Mouse (Mus musculus): ENCODE results near the gene Taf6l. TPM values are rescaled to one million over a fixed set of nuclear protein-coding genes. Genes with fewer than 3 reads are reported as not detected.
"Not testable (repeated sequence)": the region's sequence is repeated elsewhere in the genome, so short reads cannot be mapped to it uniquely, and the experiment has no call there.

The Taf6l gene
- total RNA-seq, 1 experiment = 29.4 TPM

DNA sequence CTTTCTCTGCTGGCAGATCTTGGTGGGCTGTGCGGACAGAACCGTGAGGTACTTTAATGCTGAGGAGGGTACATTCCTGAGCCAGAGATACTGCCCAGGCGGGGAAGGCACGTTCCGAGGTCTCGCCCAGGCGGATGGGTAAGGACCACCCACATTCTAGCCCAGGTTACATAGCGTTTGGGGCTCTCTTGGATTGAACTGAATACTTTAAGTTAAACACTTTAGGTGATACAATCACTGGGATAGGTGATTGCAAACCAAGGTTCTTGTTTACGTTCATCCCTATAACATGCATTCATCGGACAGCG is 50.1 kb downstream of the Taf6l start:
- Histone ChIP-seq H3K36me3 (ENCODE audit: control insufficient read depth, insufficient read depth, low read length, poor library complexity, severe bottlenecking) (peaks cover 27% of the 10 kb centered on the region), H3K9me3 (ENCODE audit: control insufficient read depth, insufficient read depth, low read depth, low read length) (no peaks in the 10 kb centered on the region), H3K4me3 (ENCODE audit: insufficient read depth in 1 of 2, low read depth in 1 of 2, low read length in 2 of 2, poor library complexity in 1 of 2, severe bottlenecking in 1 of 2) (peak overlapping the region; percentile 84 to 89), H3K4me1 (ENCODE audit: control insufficient read depth in 2 of 2, insufficient read depth in 2 of 2, low read length in 2 of 2, poor library complexity in 1 of 2) (no peaks in the 10 kb centered on the region), H3K9ac (ENCODE audit: insufficient read depth, low read depth, low read length, poor library complexity, severe bottlenecking) (peak overlapping the region; percentile 92), H3K27ac (ENCODE audit: insufficient read depth, low read depth, low read length, poor library complexity, severe bottlenecking) (peak overlapping the region; percentile 27)
- DNase-seq (ENCODE audit: low read depth, low spot score) = no peak
- TF ChIP-seq HCFC1 (IDR thresholded peaks at IDR 0.05; ENCODE audit: borderline replicate concordance, insufficient read depth, low read length) (no peak), MAFK (IDR thresholded peaks at IDR 0.05; ENCODE audit: insufficient read depth, low read depth, low read length) (no peak), ZC3H11A (IDR thresholded peaks at IDR 0.05; ENCODE audit: borderline replicate concordance, low read depth, low read length) (no peak), ZNF384 (IDR thresholded peaks at IDR 0.05; ENCODE audit: low read depth, low read length) (no peak), CHD2 (IDR thresholded peaks at IDR 0.05; ENCODE audit: low read depth, low read length) (no peak)
- in situ Hi-C loops (cut with MboI; ENCODE audit: low sequenced_read_pairs in 2 of 2, unreplicated experiment in 2 of 2) = no loop called here

DNA sequence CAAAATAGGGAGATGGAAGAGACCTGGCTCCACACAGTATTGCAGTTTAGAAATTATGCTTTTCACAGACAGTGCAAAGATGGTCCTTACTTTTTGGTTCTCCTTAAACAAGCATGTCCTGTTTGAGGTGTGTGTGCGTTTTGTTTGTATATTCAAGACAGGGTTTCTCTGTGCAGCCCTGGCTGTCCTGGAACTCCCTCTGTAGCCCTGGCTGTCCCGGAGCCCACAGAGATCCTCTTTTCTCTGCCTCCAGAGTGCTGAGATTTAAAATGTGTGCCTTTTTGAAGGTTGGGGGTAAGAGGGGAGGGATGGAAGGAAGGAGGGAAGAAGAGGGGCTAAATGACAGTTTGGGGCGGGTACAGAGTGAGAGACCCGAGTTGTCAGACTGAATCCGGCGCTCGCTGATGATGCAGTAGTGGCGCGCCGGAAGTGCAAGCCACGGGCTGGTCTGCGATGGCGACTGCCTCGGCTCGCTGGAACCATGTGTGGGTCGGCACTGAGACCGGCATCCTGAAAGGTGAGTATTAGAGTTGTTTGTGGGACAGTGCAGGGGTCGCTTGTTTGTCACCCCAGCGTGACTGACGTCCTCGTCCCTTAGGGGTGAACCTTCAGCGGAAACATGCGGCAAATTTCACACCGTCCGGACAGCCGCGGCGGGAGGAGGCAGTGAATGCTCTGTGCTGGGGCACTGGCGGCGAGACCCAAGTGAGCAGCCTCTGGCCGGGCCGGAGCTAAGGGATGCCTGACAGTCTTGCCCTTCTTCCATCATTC is 50.6 kb downstream of the Taf6l start, which contains the start of gene Wdr74:
Gene Wdr74, plus strand, starts transcription at position 439 of the 771 bp plus-strand sequence.
- Histone ChIP-seq H3K9me3 (ENCODE audit: control insufficient read depth, insufficient read depth, low read depth, low read length) (no peaks in the 10 kb centered on the region), H3K4me1 (ENCODE audit: control insufficient read depth in 2 of 2, insufficient read depth in 2 of 2, low read length in 2 of 2, poor library complexity in 1 of 2) (no peaks in the 10 kb centered on the region)

GRCm38 (mm10) chr19:8734334-8734733 is 51.9 kb downstream of the Taf6l start:
- no peaks in the 10 kb centered on the region for H3K4me1 ChIP-seq (ENCODE audit: control insufficient read depth in 2 of 2, insufficient read depth in 2 of 2, low read length in 2 of 2, poor library complexity in 1 of 2)
- no peak overlapping the region for H3K4me3 ChIP-seq (ENCODE audit: insufficient read depth in 1 of 2, low read depth in 1 of 2, low read length in 2 of 2, poor library complexity in 1 of 2, severe bottlenecking in 1 of 2)
- no peak overlapping the region for H3K27ac ChIP-seq (ENCODE audit: insufficient read depth, low read depth, low read length, poor library complexity, severe bottlenecking)
- H3K9ac ChIP-seq (ENCODE audit: insufficient read depth, low read depth, low read length, poor library complexity, severe bottlenecking) = no peak overlapping the region
- TF ChIP-seq ZNF384 (IDR thresholded peaks at IDR 0.05; ENCODE audit: low read depth, low read length) (no peak), MAFK (IDR thresholded peaks at IDR 0.05; ENCODE audit: insufficient read depth, low read depth, low read length) (no peak), CHD2 (IDR thresholded peaks at IDR 0.05; ENCODE audit: low read depth, low read length) (no peak)
- no peak for DNase-seq (ENCODE audit: low read depth, low spot score)
- no peaks in the 10 kb centered on the region for H3K9me3 ChIP-seq (ENCODE audit: control insufficient read depth, insufficient read depth, low read depth, low read length)
- peaks cover 12% of the 10 kb centered on the region for H3K36me3 ChIP-seq (ENCODE audit: control insufficient read depth, insufficient read depth, low read length, poor library complexity, severe bottlenecking)
- in situ Hi-C loops (cut with MboI; ENCODE audit: low sequenced_read_pairs in 2 of 2, unreplicated experiment in 2 of 2) = no loop called here

More for the DNA sequence above, 50.6 kb downstream of the Taf6l start, which contains the start of gene Wdr74:
- Histone ChIP-seq H3K9ac (ENCODE audit: insufficient read depth, low read depth, low read length, poor library complexity, severe bottlenecking) (peak within 1 kb of the TSS; percentile 92), H3K27ac (ENCODE audit: insufficient read depth, low read depth, low read length, poor library complexity, severe bottlenecking) (peak within 1 kb of the TSS; percentile 27), H3K4me3 (ENCODE audit: insufficient read depth in 1 of 2, low read depth in 1 of 2, low read length in 2 of 2, poor library complexity in 1 of 2, severe bottlenecking in 1 of 2) (peak within 1 kb of the TSS; percentile 84 to 89), H3K36me3 (ENCODE audit: control insufficient read depth, insufficient read depth, low read length, poor library complexity, severe bottlenecking) (peaks cover 23% of the 10 kb centered on the region)
- TF ChIP-seq CHD2 (IDR thresholded peaks at IDR 0.05; ENCODE audit: low read depth, low read length) (no peak), HCFC1 (IDR thresholded peaks at IDR 0.05; ENCODE audit: borderline replicate concordance, insufficient read depth, low read length) (peak; percentile 87)
- in situ Hi-C loops (cut with MboI; ENCODE audit: low sequenced_read_pairs in 2 of 2, unreplicated experiment in 2 of 2) = no loop called here
- DNase-seq (ENCODE audit: low read depth, low spot score) = peak; percentile 87

DNA sequence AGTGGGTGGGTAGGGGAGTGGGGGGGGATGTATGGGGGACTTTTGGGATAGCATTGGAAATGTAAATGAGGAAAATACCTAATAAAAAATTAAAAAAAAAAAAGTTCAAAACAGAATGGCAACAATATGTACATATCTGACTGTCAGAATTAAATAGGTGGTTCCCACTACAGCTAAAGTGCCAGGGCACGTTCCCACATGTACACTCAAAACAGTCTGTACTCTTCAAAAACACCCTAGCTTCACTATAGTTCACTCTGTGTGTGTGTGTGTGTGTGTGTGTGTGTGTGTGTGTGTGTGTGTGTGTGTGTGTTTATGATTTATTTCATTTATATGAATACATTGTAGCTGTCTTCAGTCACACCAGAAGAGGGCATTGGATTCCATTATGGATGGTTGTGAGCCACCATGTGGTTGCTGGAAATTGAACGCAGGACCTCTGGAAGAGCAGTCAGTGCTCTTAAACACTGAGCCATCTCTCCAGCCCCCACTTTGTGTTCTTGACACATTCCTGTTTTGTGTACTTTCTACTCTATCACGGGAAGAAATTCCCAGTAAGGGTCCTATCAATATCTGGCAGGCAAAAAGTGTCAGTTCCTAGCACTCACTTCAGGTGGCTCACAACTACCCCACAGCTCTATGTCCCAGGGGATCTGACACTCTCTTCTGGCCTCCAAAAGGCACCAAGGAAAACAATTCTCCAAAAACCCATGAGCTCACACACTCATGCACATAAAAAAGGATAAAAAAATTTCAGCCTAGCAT is 57.7 kb downstream of the Taf6l start:
- H3K4me1 ChIP-seq (ENCODE audit: control insufficient read depth in 2 of 2, insufficient read depth in 2 of 2, low read length in 2 of 2, poor library complexity in 1 of 2); H3K27ac ChIP-seq (ENCODE audit: insufficient read depth, low read depth, low read length, poor library complexity, severe bottlenecking); DNase-seq (ENCODE audit: low read depth, low spot score); in situ Hi-C loops (cut with MboI; ENCODE audit: low sequenced_read_pairs in 2 of 2, unreplicated experiment in 2 of 2); H3K9ac ChIP-seq (ENCODE audit: insufficient read depth, low read depth, low read length, poor library complexity, severe bottlenecking); H3K9me3 ChIP-seq (ENCODE audit: control insufficient read depth, insufficient read depth, low read depth, low read length); H3K4me3 ChIP-seq (ENCODE audit: insufficient read depth in 1 of 2, low read depth in 1 of 2, low read length in 2 of 2, poor library complexity in 1 of 2, severe bottlenecking in 1 of 2): not testable (repeated sequence)
- H3K36me3 ChIP-seq (ENCODE audit: control insufficient read depth, insufficient read depth, low read length, poor library complexity, severe bottlenecking) = peaks cover 29% of the 10 kb centered on the region

All from ES-E14 (cell line).